Mouse (Mus musculus): Measurements from ENCODE around the gene Anp32a. TPM values are rescaled to one million over a fixed set of nuclear protein-coding genes. Genes with fewer than 3 reads are reported as not detected.

The Anp32a gene
- polyA plus RNA-seq, 1 experiment from 2014 or later, result 194 TPM

GRCm38 (mm10) chr9:62344545-62344944 is 3.5 kb downstream of the Anp32a start:
- under 1% methylated on average over 23 of the region's 26 CpGs for WGBS
- H3K4me1 ChIP-seq (ENCODE audit: control insufficient read depth, insufficient read depth, low read length), result peaks cover 24% of the 10 kb centered on the region

GRCm38 (mm10) chr9:62345081-62345481 is 4.0 kb downstream of the Anp32a start:
- no peaks in the 10 kb centered on the region for H3K36me3 ChIP-seq (ENCODE audit: control insufficient read depth, insufficient read depth, low read length)

More at GRCm38 (mm10) chr9:62344545-62344944, 3.5 kb downstream of the Anp32a start:
- no peaks in the 10 kb centered on the region for H3K9me3 ChIP-seq (ENCODE audit: control insufficient read depth, low read length)
- ATAC-seq (ENCODE audit: low FRiP score), result no peak
- H3K9ac ChIP-seq (ENCODE audit: low read length), result peak overlapping the region; percentile 100
- peak overlapping the region; percentile 97 for H3K27ac ChIP-seq (ENCODE audit: low read depth, low read length)
- peak overlapping the region; percentile 87 for H3K4me3 ChIP-seq (ENCODE audit: low read depth, low read length)
- H3K4me2 ChIP-seq, result peak overlapping the region; percentile 98
- H3K27me3 ChIP-seq (ENCODE audit: control insufficient read depth, insufficient read depth, low read length), result no peaks in the 10 kb centered on the region
- DNase-seq (ENCODE audit: low spot score, missing footprints), result peak; percentile 95
- H3K36me3 ChIP-seq (ENCODE audit: control insufficient read depth, insufficient read depth, low read length), result no peaks in the 10 kb centered on the region

GRCm38 (mm10) chr9:62345633-62346387 is 4.7 kb downstream of the Anp32a start:
- H3K27ac ChIP-seq (ENCODE audit: low read depth, low read length), result no peak overlapping the region
- WGBS, result 67% methylated on average over 9 of the region's 9 CpGs
- peak overlapping the region; percentile 87; the same call in 1 of the 2 replicates for H3K4me3 ChIP-seq (ENCODE audit: low read depth, low read length)

More at GRCm38 (mm10) chr9:62345081-62345481, 4.0 kb downstream of the Anp32a start:
- peak overlapping the region; percentile 87 for H3K4me3 ChIP-seq (ENCODE audit: low read depth, low read length)
- DNase-seq (ENCODE audit: low spot score, missing footprints) (peak; percentile 87), ATAC-seq (ENCODE audit: low FRiP score) (no peak)
- H3K27me3 ChIP-seq (ENCODE audit: control insufficient read depth, insufficient read depth, low read length), result no peaks in the 10 kb centered on the region
- peak overlapping the region; percentile 100 for H3K9ac ChIP-seq (ENCODE audit: low read length)
- no peaks in the 10 kb centered on the region for H3K9me3 ChIP-seq (ENCODE audit: control insufficient read depth, low read length)
- peaks cover 28% of the 10 kb centered on the region for H3K4me1 ChIP-seq (ENCODE audit: control insufficient read depth, insufficient read depth, low read length)
- 7% methylated on average over 11 of the region's 11 CpGs for WGBS
- H3K4me2 ChIP-seq, result peak overlapping the region; percentile 98
- no peak overlapping the region; the same call in 1 of the 2 replicates for H3K27ac ChIP-seq (ENCODE audit: low read depth, low read length)

GRCm38 (mm10) chr9:62346388-62346679 is 5.2 kb downstream of the Anp32a start:
- no peak overlapping the region for H3K9ac ChIP-seq (ENCODE audit: low read length)
- no peak overlapping the region for H3K4me3 ChIP-seq (ENCODE audit: low read depth, low read length)
- DNase-seq (ENCODE audit: low spot score, missing footprints) (no peak), ATAC-seq (ENCODE audit: low FRiP score) (no peak)
- H3K27me3 ChIP-seq (ENCODE audit: control insufficient read depth, insufficient read depth, low read length), result no peaks in the 10 kb centered on the region
- H3K4me1 ChIP-seq (ENCODE audit: control insufficient read depth, insufficient read depth, low read length), result peaks cover 28% of the 10 kb centered on the region
- H3K4me2 ChIP-seq, result no peak overlapping the region
- no peaks in the 10 kb centered on the region for H3K9me3 ChIP-seq (ENCODE audit: control insufficient read depth, low read length)
- H3K36me3 ChIP-seq (ENCODE audit: control insufficient read depth, insufficient read depth, low read length), result no peaks in the 10 kb centered on the region
- WGBS, result 76% methylated on average over 6 of the region's 6 CpGs
- no peak overlapping the region for H3K27ac ChIP-seq (ENCODE audit: low read depth, low read length)

More at GRCm38 (mm10) chr9:62345633-62346387, 4.7 kb downstream of the Anp32a start:
- Histone ChIP-seq H3K4me2 (peak overlapping the region; percentile 98), H3K36me3 (ENCODE audit: control insufficient read depth, insufficient read depth, low read length) (no peaks in the 10 kb centered on the region), H3K4me1 (ENCODE audit: control insufficient read depth, insufficient read depth, low read length) (peaks cover 28% of the 10 kb centered on the region), H3K9ac (ENCODE audit: low read length) (peak overlapping the region; percentile 100), H3K9me3 (ENCODE audit: control insufficient read depth, low read length) (no peaks in the 10 kb centered on the region), H3K27me3 (ENCODE audit: control insufficient read depth, insufficient read depth, low read length) (no peaks in the 10 kb centered on the region)
- DNase-seq (ENCODE audit: low spot score, missing footprints) (peak; percentile 85), ATAC-seq (ENCODE audit: low FRiP score) (no peak)

GRCm38 (mm10) chr9:62347201-62347600 is 6.1 kb downstream of the Anp32a start:
- H3K4me3 ChIP-seq (ENCODE audit: low read depth, low read length), result no peak overlapping the region
- H3K4me1 ChIP-seq (ENCODE audit: control insufficient read depth, insufficient read depth, low read length), result peaks cover 28% of the 10 kb centered on the region
- H3K36me3 ChIP-seq (ENCODE audit: control insufficient read depth, insufficient read depth, low read length), result no peaks in the 10 kb centered on the region
- DNase-seq (ENCODE audit: low spot score, missing footprints), result no peak
- no peaks in the 10 kb centered on the region for H3K27me3 ChIP-seq (ENCODE audit: control insufficient read depth, insufficient read depth, low read length)
- ATAC-seq (ENCODE audit: low FRiP score), result no peak
- 79% methylated on average over 5 of the region's 5 CpGs for WGBS
- no peaks in the 10 kb centered on the region for H3K9me3 ChIP-seq (ENCODE audit: control insufficient read depth, low read length)
- no peak overlapping the region for H3K9ac ChIP-seq (ENCODE audit: low read length)
- H3K27ac ChIP-seq (ENCODE audit: low read depth, low read length), result no peak overlapping the region
- no peak overlapping the region for H3K4me2 ChIP-seq

GRCm38 (mm10) chr9:62348050-62348449 is 7.0 kb downstream of the Anp32a start:
- DNase-seq (ENCODE audit: low spot score, missing footprints) (no peak), ATAC-seq (ENCODE audit: low FRiP score) (no peak)
- Histone ChIP-seq H3K4me3 (ENCODE audit: low read depth, low read length) (no peak overlapping the region), H3K9ac (ENCODE audit: low read length) (no peak overlapping the region), H3K27me3 (ENCODE audit: control insufficient read depth, insufficient read depth, low read length) (no peaks in the 10 kb centered on the region), H3K4me2 (no peak overlapping the region), H3K27ac (ENCODE audit: low read depth, low read length) (no peak overlapping the region), H3K36me3 (ENCODE audit: control insufficient read depth, insufficient read depth, low read length) (no peaks in the 10 kb centered on the region), H3K4me1 (ENCODE audit: control insufficient read depth, insufficient read depth, low read length) (peaks cover 30% of the 10 kb centered on the region), H3K9me3 (ENCODE audit: control insufficient read depth, low read length) (no peaks in the 10 kb centered on the region)
- 85% methylated on average over 10 of the region's 10 CpGs for WGBS

- H3K9me3 ChIP-seq (ENCODE audit: control insufficient read depth, low read length), result no peaks in the 10 kb centered on the region
- H3K4me3 ChIP-seq (ENCODE audit: low read depth, low read length), result no peak overlapping the region
- no peaks in the 10 kb centered on the region for H3K36me3 ChIP-seq (ENCODE audit: control insufficient read depth, insufficient read depth, low read length)
- H3K9ac ChIP-seq (ENCODE audit: low read length), result no peak overlapping the region
- no peak overlapping the region for H3K4me2 ChIP-seq
- H3K27ac ChIP-seq (ENCODE audit: low read depth, low read length), result no peak overlapping the region
- no peaks in the 10 kb centered on the region for H3K27me3 ChIP-seq (ENCODE audit: control insufficient read depth, insufficient read depth, low read length)
- ATAC-seq (ENCODE audit: low FRiP score) (no peak), DNase-seq (ENCODE audit: low spot score, missing footprints) (no peak)
- WGBS, result 79% methylated on average over 6 of the region's 6 CpGs
- peaks cover 32% of the 10 kb centered on the region for H3K4me1 ChIP-seq (ENCODE audit: control insufficient read depth, insufficient read depth, low read length)
These were observed 7.4 kb downstream of the Anp32a start for GRCm38 (mm10) chr9:62348467-62348985.

- no peak overlapping the region for H3K9ac ChIP-seq (ENCODE audit: low read length)
- no peak overlapping the region for H3K4me3 ChIP-seq (ENCODE audit: low read depth, low read length)
- H3K27me3 ChIP-seq (ENCODE audit: control insufficient read depth, insufficient read depth, low read length), result no peaks in the 10 kb centered on the region
- H3K4me1 ChIP-seq (ENCODE audit: control insufficient read depth, insufficient read depth, low read length), result peaks cover 32% of the 10 kb centered on the region
- H3K27ac ChIP-seq (ENCODE audit: low read depth, low read length), result no peak overlapping the region
- 71% methylated on average over 15 of the region's 15 CpGs for WGBS
- peak; percentile 86 for DNase-seq (ENCODE audit: low spot score, missing footprints)
- no peak overlapping the region for H3K4me2 ChIP-seq
- H3K9me3 ChIP-seq (ENCODE audit: control insufficient read depth, low read length), result no peaks in the 10 kb centered on the region
- no peaks in the 10 kb centered on the region for H3K36me3 ChIP-seq (ENCODE audit: control insufficient read depth, insufficient read depth, low read length)
- no peak for ATAC-seq (ENCODE audit: low FRiP score)
These were observed 8.2 kb downstream of the Anp32a start for GRCm38 (mm10) chr9:62349250-62349649.

- ATAC-seq (ENCODE audit: low FRiP score) (no peak), DNase-seq (ENCODE audit: low spot score, missing footprints) (no peak)
- H3K27me3 ChIP-seq (ENCODE audit: control insufficient read depth, insufficient read depth, low read length), result no peaks in the 10 kb centered on the region
- no peaks in the 10 kb centered on the region for H3K9me3 ChIP-seq (ENCODE audit: control insufficient read depth, low read length)
- no peaks in the 10 kb centered on the region for H3K36me3 ChIP-seq (ENCODE audit: control insufficient read depth, insufficient read depth, low read length)
- H3K4me1 ChIP-seq (ENCODE audit: control insufficient read depth, insufficient read depth, low read length), result peaks cover 21% of the 10 kb centered on the region
- 64% methylated on average over 2 of the region's 2 CpGs for WGBS
- H3K9ac ChIP-seq (ENCODE audit: low read length), result no peak overlapping the region
- H3K4me3 ChIP-seq (ENCODE audit: low read depth, low read length), result no peak overlapping the region
- H3K4me2 ChIP-seq, result no peak overlapping the region
- no peak overlapping the region for H3K27ac ChIP-seq (ENCODE audit: low read depth, low read length)
These were observed 9.6 kb downstream of the Anp32a start for GRCm38 (mm10) chr9:62350721-62351120.

All from midbrain, embryonic 11.5 days (tissue).